Mouse (Mus musculus) adrenal gland, adult 18-20 months (tissue): Measurements from ENCODE around the gene Fgfr2. TPM values are rescaled to one million over a fixed set of nuclear protein-coding genes. Genes with fewer than 3 reads are reported as not detected.
A peak's percentile ranks its signal among the peaks of the same experiment; 100 is the strongest.

Source experiments
- DNase-seq, 2 experiments: peaks; one replicate each; pipeline ENCODE4 v3.0.0; 2021 to 2022; ENCODE audit warnings: low spot score in 2 of 2
- total RNA-seq, 2 experiments: library from RNA; stranded (reverse); gene quantifications; 1 replicate in 1 of 2; 2 replicates in 1 of 2; pipeline ENCODE4 v1.2.3; 2021

Fgfr2 gene
- total RNA-seq, 2 experiments from 2014 or later = 294 to 308 TPM

- no peak for DNase-seq
These were observed 391.6 kb downstream of the Fgfr2 start for GRCm38 (mm10) chr7:132731558-132731957.

GRCm38 (mm10) chr7:132730510-132730909, 392.6 kb downstream of the Fgfr2 start:
- no peak for DNase-seq

GRCm38 (mm10) chr7:132729093-132729831, 393.9 kb downstream of the Fgfr2 start:
- DNase-seq = no peak

- DNase-seq = no peak
These were observed 396.9 kb downstream of the Fgfr2 start for GRCm38 (mm10) chr7:132726106-132726861.

GRCm38 (mm10) chr7:132724501-132725062, 398.6 kb downstream of the Fgfr2 start:
- no peak for DNase-seq

GRCm38 (mm10) chr7:132723906-132724305, 399.2 kb downstream of the Fgfr2 start:
- DNase-seq = peak in 1 of 2 experiments; percentile 45

- DNase-seq = no peak
These were observed 400.5 kb downstream of the Fgfr2 start for GRCm38 (mm10) chr7:132722401-132723370.

- no peak for DNase-seq
These were observed 402.6 kb downstream of the Fgfr2 start for GRCm38 (mm10) chr7:132720562-132720961.

- no peak for DNase-seq
These were observed 403.6 kb downstream of the Fgfr2 start for GRCm38 (mm10) chr7:132719570-132719969.

GRCm38 (mm10) chr7:132715259-132715658, 407.9 kb downstream of the Fgfr2 start:
- DNase-seq = no peak

- DNase-seq = no peak
These were observed 408.8 kb downstream of the Fgfr2 start for GRCm38 (mm10) chr7:132714236-132714923.

GRCm38 (mm10) chr7:132713483-132714126, 409.5 kb downstream of the Fgfr2 start:
- no peak for DNase-seq

GRCm38 (mm10) chr7:132712956-132713355, 410.2 kb downstream of the Fgfr2 start:
- no peak for DNase-seq

- DNase-seq = no peak
These were observed 411.0 kb downstream of the Fgfr2 start for GRCm38 (mm10) chr7:132712044-132712708.

- no peak for DNase-seq
These were observed 411.6 kb downstream of the Fgfr2 start for GRCm38 (mm10) chr7:132711579-132711978.

GRCm38 (mm10) chr7:132705130-132705529, 418.0 kb downstream of the Fgfr2 start:
- DNase-seq = no peak

GRCm38 (mm10) chr7:132704310-132704875, 418.8 kb downstream of the Fgfr2 start:
- no peak for DNase-seq

- DNase-seq = no peak
These were observed 419.4 kb downstream of the Fgfr2 start for GRCm38 (mm10) chr7:132703515-132704309.
